Mouse (Mus musculus): ENCODE data around the gene Eif4g3. TPM values are rescaled to one million over a fixed set of nuclear protein-coding genes. Genes with fewer than 3 reads are reported as not detected.
A peak's percentile ranks its signal among the peaks of the same experiment; 100 is the strongest.

Eif4g3 gene
- polyA plus RNA-seq, 2 experiments, result 5.6 to 15.6 TPM

GRCm38 (mm10) chr4:138066421-138066820, 73.6 kb downstream of the Eif4g3 start:
- Histone ChIP-seq H3K4me3 (ENCODE audit: insufficient read depth in 1 of 2, low read depth in 2 of 2, low read length in 2 of 2) (no peak overlapping the region), H3K4me2 (ENCODE audit: low read depth) (peak overlapping the region; percentile 13; the same call in 1 of the 2 replicates), H3K36me3 (replicated peaks; ENCODE audit: control insufficient read depth, insufficient read depth, low read depth) (no peaks in the 10 kb centered on the region), H3K27ac (no peak overlapping the region), H3K4me1 (replicated peaks; ENCODE audit: control insufficient read depth in 2 of 2, insufficient read depth in 2 of 2, low read length in 1 of 2) (peaks cover 0 to 11% of the 10 kb centered on the region in 2 experiments; a peak in 3 of 4 replicates), H3K27me3 (ENCODE audit: control insufficient read depth, insufficient read depth, low read length) (no peaks in the 10 kb centered on the region), H3K9ac (replicated peaks) (no peak overlapping the region), H3K9me3 (ENCODE audit: control insufficient read depth, low read length) (no peaks in the 10 kb centered on the region)
- no peak for ATAC-seq (ENCODE audit: insufficient read depth)
- no peak for DNase-seq (ENCODE audit: low read depth in 3 of 3, low spot score in 3 of 3)
- TF ChIP-seq EP300 (IDR thresholded peaks at IDR 0.05; ENCODE audit: low read depth) (no peak), CTCF (IDR thresholded peaks at IDR 0.05; ENCODE audit: low read depth) (no peak)
- WGBS (ENCODE audit: insufficient replicate concordance), result 76% methylated on average over 7 of the region's 7 CpGs

- Histone ChIP-seq H3K36me3 (replicated peaks; ENCODE audit: control insufficient read depth, insufficient read depth, low read depth) (no peaks in the 10 kb centered on the region), H3K9me3 (ENCODE audit: control insufficient read depth, low read length) (no peaks in the 10 kb centered on the region), H3K4me2 (ENCODE audit: low read depth) (no peak overlapping the region), H3K27me3 (ENCODE audit: control insufficient read depth, insufficient read depth, low read length) (no peaks in the 10 kb centered on the region), H3K9ac (replicated peaks) (no peak overlapping the region), H3K4me3 (ENCODE audit: insufficient read depth in 1 of 2, low read depth in 2 of 2, low read length in 2 of 2) (no peak overlapping the region), H3K4me1 (replicated peaks; ENCODE audit: control insufficient read depth in 2 of 2, insufficient read depth in 2 of 2, low read length in 1 of 2) (peaks cover 0 to 11% of the 10 kb centered on the region in 2 experiments; a peak in 3 of 4 replicates), H3K27ac (no peak overlapping the region)
- ATAC-seq (ENCODE audit: insufficient read depth), result no peak
- TF ChIP-seq EP300 (IDR thresholded peaks at IDR 0.05; ENCODE audit: low read depth) (no peak), CTCF (IDR thresholded peaks at IDR 0.05; ENCODE audit: low read depth) (no peak)
- 50% methylated on average over 3 of the region's 3 CpGs for WGBS (ENCODE audit: insufficient replicate concordance)
- DNase-seq (ENCODE audit: low read depth in 3 of 3, low spot score in 3 of 3), result no peak
Observed at GRCm38 (mm10) chr4:138067858-138068257, 75.0 kb downstream of the Eif4g3 start.

GRCm38 (mm10) chr4:138068598-138068997, 75.8 kb downstream of the Eif4g3 start:
- H3K4me1 ChIP-seq (replicated peaks; ENCODE audit: control insufficient read depth in 2 of 2, insufficient read depth in 2 of 2, low read length in 1 of 2), result peaks cover 0 to 11% of the 10 kb centered on the region in 2 experiments; a peak in 3 of 4 replicates
- no peak for ATAC-seq (ENCODE audit: insufficient read depth)
- H3K27ac ChIP-seq, result no peak overlapping the region
- H3K36me3 ChIP-seq (replicated peaks; ENCODE audit: control insufficient read depth, insufficient read depth, low read depth), result no peaks in the 10 kb centered on the region
- WGBS (ENCODE audit: insufficient replicate concordance), result 69% methylated on average over 2 of the region's 2 CpGs
- DNase-seq (ENCODE audit: low read depth in 3 of 3, low spot score in 3 of 3), result no peak
- no peak for TF ChIP-seq EP300 (IDR thresholded peaks at IDR 0.05; ENCODE audit: low read depth)
- TF ChIP-seq CTCF (IDR thresholded peaks at IDR 0.05; ENCODE audit: low read depth), result no peak
- H3K9me3 ChIP-seq (ENCODE audit: control insufficient read depth, low read length), result no peaks in the 10 kb centered on the region
- H3K4me3 ChIP-seq (ENCODE audit: insufficient read depth in 1 of 2, low read depth in 2 of 2, low read length in 2 of 2), result no peak overlapping the region
- no peak overlapping the region for H3K9ac ChIP-seq (replicated peaks)
- no peaks in the 10 kb centered on the region for H3K27me3 ChIP-seq (ENCODE audit: control insufficient read depth, insufficient read depth, low read length)
- no peak overlapping the region for H3K4me2 ChIP-seq (ENCODE audit: low read depth)

- WGBS (ENCODE audit: insufficient replicate concordance), result 77% methylated on average over 4 of the region's 4 CpGs
- no peak overlapping the region for H3K4me3 ChIP-seq (ENCODE audit: insufficient read depth in 1 of 2, low read depth in 2 of 2, low read length in 2 of 2)
- TF ChIP-seq CTCF (IDR thresholded peaks at IDR 0.05; ENCODE audit: low read depth) (no peak), EP300 (IDR thresholded peaks at IDR 0.05; ENCODE audit: low read depth) (no peak)
- no peaks in the 10 kb centered on the region for H3K9me3 ChIP-seq (ENCODE audit: control insufficient read depth, low read length)
- H3K9ac ChIP-seq (replicated peaks), result no peak overlapping the region
- no peak overlapping the region for H3K27ac ChIP-seq
- H3K4me1 ChIP-seq (replicated peaks; ENCODE audit: control insufficient read depth in 2 of 2, insufficient read depth in 2 of 2, low read length in 1 of 2), result peaks cover 0 to 9% of the 10 kb centered on the region in 2 experiments; a peak in 3 of 4 replicates
- H3K27me3 ChIP-seq (ENCODE audit: control insufficient read depth, insufficient read depth, low read length), result no peaks in the 10 kb centered on the region
- H3K36me3 ChIP-seq (replicated peaks; ENCODE audit: control insufficient read depth, insufficient read depth, low read depth), result no peaks in the 10 kb centered on the region
- no peak for DNase-seq (ENCODE audit: low read depth in 3 of 3, low spot score in 3 of 3)
- no peak overlapping the region for H3K4me2 ChIP-seq (ENCODE audit: low read depth)
- no peak for ATAC-seq (ENCODE audit: insufficient read depth)
Observed at GRCm38 (mm10) chr4:138069371-138069770, 76.5 kb downstream of the Eif4g3 start.

GRCm38 (mm10) chr4:138071497-138071896, 78.7 kb downstream of the Eif4g3 start:
- Histone ChIP-seq H3K27ac (no peak overlapping the region), H3K36me3 (replicated peaks; ENCODE audit: control insufficient read depth, insufficient read depth, low read depth) (no peaks in the 10 kb centered on the region), H3K4me3 (ENCODE audit: insufficient read depth in 1 of 2, low read depth in 2 of 2, low read length in 2 of 2) (no peak overlapping the region), H3K9me3 (ENCODE audit: control insufficient read depth, low read length) (no peaks in the 10 kb centered on the region), H3K4me2 (ENCODE audit: low read depth) (no peak overlapping the region), H3K9ac (replicated peaks) (no peak overlapping the region), H3K4me1 (replicated peaks; ENCODE audit: control insufficient read depth in 2 of 2, insufficient read depth in 2 of 2, low read length in 1 of 2) (no peaks in the 10 kb centered on the region), H3K27me3 (ENCODE audit: control insufficient read depth, insufficient read depth, low read length) (no peaks in the 10 kb centered on the region)
- WGBS (ENCODE audit: insufficient replicate concordance), result 59% methylated on average over 6 of the region's 6 CpGs
- ATAC-seq (ENCODE audit: insufficient read depth) (no peak), DNase-seq (ENCODE audit: low read depth in 3 of 3, low spot score in 3 of 3) (no peak)
- no peak for TF ChIP-seq CTCF (IDR thresholded peaks at IDR 0.05; ENCODE audit: low read depth)
- TF ChIP-seq EP300 (IDR thresholded peaks at IDR 0.05; ENCODE audit: low read depth), result no peak
